Comparison of ENCODE assay signal across 30 mouse cellular contexts in genomic region chrX:39104671-39105070, GRCm38 (mm10).
DNase-seq lines count a peak whose midpoint lies in the region; ATAC-seq lines count a peak whose summit lies in the region.
"Had no signal": no experiment of that assay in that cellular context is flagged by ENCODE, and none has a peak within 500 bp of the region (broad histone marks: within the 10 kb centered on the region; RNA-seq: fewer than 3 reads in every experiment).

No protein-coding gene starts in this region.

- no peak for ATAC-seq in kidney, embryonic 15.5 days (replicated peaks; ENCODE audit: low FRiP score)
- ATAC-seq: CD4-positive, CD25-positive, alpha-beta regulatory T cell, adult 4 months; forebrain, embryonic 13.5 days; forebrain, embryonic 16.5 days; hindbrain, postnatal 0 days; inflammation-experienced regulatory T-cells, adult 6 months had no signal

- H3K36me3 ChIP-seq in kidney, embryonic 15.5 days = no peaks in the 10 kb centered on the region
- H3K36me3 ChIP-seq: forebrain, embryonic 10.5 days; heart, embryonic 12.5 days; heart, embryonic 15.5 days; hindbrain, embryonic 10.5 days; hindbrain, embryonic 13.5 days had no signal

- no peaks in the 10 kb centered on the region for H3K4me1 ChIP-seq in kidney, embryonic 15.5 days
- H3K4me1 ChIP-seq: forebrain, embryonic 10.5 days; forebrain, embryonic 13.5 days; heart, embryonic 12.5 days; heart, embryonic 15.5 days; hindbrain, embryonic 10.5 days; hindbrain, embryonic 13.5 days had no signal

- DNase-seq in layer of hippocampus, adult 11-12 months (ENCODE audit: low spot score) = peak; percentile 15
- no peak for DNase-seq in layer of hippocampus, postnatal 25 days (ENCODE audit: extremely low spot score in 1 of 2, low spot score in 1 of 2)
- peak; percentile 0 for DNase-seq in right cerebral cortex, adult 18-20 months
- DNase-seq in right cerebral cortex, postnatal 4 days = no peak
- DNase-seq in layer of hippocampus, adult 8-10 months (ENCODE audit: low spot score in 2 of 2) = peak; percentile 4
- DNase-seq in telencephalon, adult 2 months (ENCODE audit: low read depth, low spot score) = peak; percentile 23
- DNase-seq in adrenal gland, adult 18-20 months (ENCODE audit: low spot score in 2 of 2) = no peak
- DNase-seq: adrenal gland, adult 8-10 months; adrenal gland, postnatal 25 days; cerebellum, adult 11 months; cerebellum, adult 8-10 months; cerebellum, postnatal 10 days; cerebellum, postnatal 36 days; embryo, embryonic 11 days; gastrocnemius, adult 2 months; gastrocnemius, postnatal 14 days; heart, adult 18-20 months; heart, postnatal 10 days; heart, postnatal 36 days had no signal

- 62% methylated on average over 1 of the region's 1 CpGs for WGBS in kidney, embryonic 15.5 days

- no peaks in the 10 kb centered on the region for H3K27me3 ChIP-seq in kidney, embryonic 15.5 days
- H3K27me3 ChIP-seq: forebrain, embryonic 13.5 days; heart, embryonic 12.5 days; heart, embryonic 15.5 days; hindbrain, embryonic 13.5 days had no signal

- no peak overlapping the region for H3K4me3 ChIP-seq in kidney, embryonic 15.5 days (replicated peaks)
- H3K4me3 ChIP-seq: forebrain, embryonic 10.5 days; forebrain, embryonic 13.5 days; gastrocnemius, adult 2 months; heart, embryonic 12.5 days; heart, embryonic 15.5 days; hindbrain, embryonic 10.5 days; hindbrain, embryonic 13.5 days had no signal

- H3K27ac ChIP-seq in kidney, embryonic 15.5 days = no peak overlapping the region
- H3K27ac ChIP-seq: forebrain, embryonic 10.5 days; forebrain, embryonic 13.5 days; gastrocnemius, adult 2 months; heart, embryonic 15.5 days; hindbrain, embryonic 10.5 days; hindbrain, embryonic 13.5 days; hindbrain, postnatal 0 days had no signal

- no peaks in the 10 kb centered on the region for H3K9me3 ChIP-seq in kidney, embryonic 15.5 days (replicated peaks)
- H3K9me3 ChIP-seq: forebrain, embryonic 10.5 days; forebrain, embryonic 13.5 days; heart, embryonic 12.5 days; heart, embryonic 15.5 days; hindbrain, embryonic 10.5 days; hindbrain, embryonic 13.5 days had no signal

- no peak overlapping the region for H3K9ac ChIP-seq in kidney, embryonic 15.5 days
- H3K9ac ChIP-seq: forebrain, embryonic 13.5 days; heart, embryonic 12.5 days; heart, embryonic 15.5 days; hindbrain, embryonic 13.5 days had no signal

- H3K4me2 ChIP-seq in kidney, embryonic 15.5 days = no peak overlapping the region
- H3K4me2 ChIP-seq: forebrain, embryonic 13.5 days; heart, embryonic 12.5 days; heart, embryonic 15.5 days; hindbrain, embryonic 13.5 days had no signal

Comparison
In these comparisons a context has a peak if more than half of its experiments do, and no peak if none do; other contexts are left out.
1. DNase-seq: peak in layer of hippocampus, adult 11-12 months (single experiment), right cerebral cortex, adult 18-20 months (single experiment), layer of hippocampus, adult 8-10 months (2 of 2) and telencephalon, adult 2 months (single experiment); none in layer of hippocampus, postnatal 25 days (0 of 2), right cerebral cortex, postnatal 4 days (single experiment) and adrenal gland, adult 18-20 months (0 of 2).